Mouse (Mus musculus): ENCODE results near the gene Dcaf8.

- TF ChIP-seq GATA1 (IDR thresholded peaks at IDR 0.05; ENCODE audit: low read length) (no peak), TAL1 (IDR thresholded peaks at IDR 0.05; ENCODE audit: low read length) (no peak)
Measured at GRCm38 (mm10) chr1:172119720-172120119, 28.2 kb upstream of the Dcaf8 start.

Measured in erythroblast, embryonic 14.5 days (primary cell).